Mouse (Mus musculus) MEL-GATA-1-ER (cell line): ENCODE measurements at regions not wholly inside any gene's neighbourhood (a gene's known extent, or its start where the extent isn't known, plus 50 kb on each side); places are given as distances from the start of the nearest gene placed in this dataset.

Experiments used
- DNase-seq: peaks from one replicate; pipeline ENCODE4 v3.0.0-alpha.2; 2012; ENCODE audit warnings: low read depth; ENCODE audit errors: extremely low read depth

DNA sequence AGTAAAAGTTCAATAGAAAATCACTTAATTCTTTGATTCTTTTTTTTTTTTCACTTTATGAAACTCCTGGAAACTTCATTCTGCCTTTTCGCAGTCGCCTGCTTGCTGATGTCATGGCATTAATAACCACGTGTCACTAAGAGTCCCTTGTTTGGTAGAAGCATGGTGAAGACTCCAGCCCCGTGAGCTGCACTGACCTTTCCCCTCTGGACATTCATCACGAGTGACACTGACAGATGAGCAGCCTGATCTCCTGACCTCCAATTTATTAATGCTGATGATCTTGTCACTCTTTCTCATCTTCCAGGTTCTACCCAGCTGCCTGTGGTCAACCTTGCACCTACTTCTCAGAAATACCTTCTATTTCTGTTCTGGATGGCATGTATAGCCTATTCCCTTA, 867.1 kb upstream of the Slit2 start:
- no peak for DNase-seq

DNA sequence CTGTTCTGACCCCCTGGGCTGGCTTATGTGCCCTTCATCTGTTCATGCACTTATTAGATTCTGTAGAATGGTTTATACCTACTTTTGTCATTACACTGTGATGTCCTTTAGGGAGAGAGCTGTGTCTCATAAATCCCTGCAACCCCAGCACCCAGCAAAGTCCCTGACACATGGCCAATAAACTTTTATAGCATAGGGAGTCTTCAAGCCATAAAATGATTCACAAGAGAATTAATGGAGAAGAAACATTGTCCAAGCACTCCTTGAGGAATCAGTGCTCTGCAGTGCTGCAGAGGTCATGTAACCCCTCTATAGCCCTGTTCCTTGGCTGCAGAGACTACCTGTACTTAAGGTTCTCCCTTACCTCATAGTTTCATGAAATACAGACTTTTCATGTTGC, 887.2 kb upstream of the Slit2 start:
- no peak for DNase-seq

DNA sequence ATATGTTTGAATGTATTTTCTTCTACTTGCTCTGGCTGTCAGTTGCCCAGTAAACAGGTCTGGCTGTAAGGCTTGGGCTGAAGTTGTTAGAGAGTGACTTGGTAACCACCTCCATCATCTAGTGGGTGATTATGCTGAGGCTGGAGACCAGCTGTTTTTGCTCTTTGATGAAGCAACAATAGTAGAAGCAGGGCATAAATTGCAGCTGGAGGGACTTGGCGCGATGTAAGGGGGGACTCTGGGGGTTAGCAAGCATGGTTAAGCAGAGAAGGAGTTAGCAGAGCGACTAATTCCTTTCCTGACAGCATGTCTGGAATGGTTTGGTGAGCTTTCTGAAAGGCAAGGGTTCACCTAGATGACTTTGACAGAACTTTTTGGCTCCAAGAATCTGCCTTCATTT, 930.0 kb upstream of the Slit2 start:
- no peak for DNase-seq

DNA sequence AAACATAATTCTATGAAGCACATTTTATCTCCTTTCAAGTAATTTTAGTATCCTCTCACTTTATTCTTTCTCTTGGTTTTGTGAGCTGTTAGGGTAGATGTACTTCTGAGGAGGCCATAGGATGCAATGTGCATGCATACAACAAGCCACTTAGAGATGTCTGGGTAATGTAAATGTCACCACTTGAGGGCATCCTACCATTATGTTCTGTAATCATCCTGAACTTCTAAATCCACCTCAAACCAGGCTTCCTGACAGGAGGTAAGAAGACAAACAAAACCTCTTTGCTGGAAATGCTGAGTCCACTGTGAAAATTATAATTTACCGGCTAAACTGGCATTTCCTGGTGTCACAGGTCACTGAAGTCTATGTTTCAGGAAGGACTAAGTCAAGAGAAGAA, 946.2 kb upstream of the Slit2 start:
- no peak for DNase-seq

DNA sequence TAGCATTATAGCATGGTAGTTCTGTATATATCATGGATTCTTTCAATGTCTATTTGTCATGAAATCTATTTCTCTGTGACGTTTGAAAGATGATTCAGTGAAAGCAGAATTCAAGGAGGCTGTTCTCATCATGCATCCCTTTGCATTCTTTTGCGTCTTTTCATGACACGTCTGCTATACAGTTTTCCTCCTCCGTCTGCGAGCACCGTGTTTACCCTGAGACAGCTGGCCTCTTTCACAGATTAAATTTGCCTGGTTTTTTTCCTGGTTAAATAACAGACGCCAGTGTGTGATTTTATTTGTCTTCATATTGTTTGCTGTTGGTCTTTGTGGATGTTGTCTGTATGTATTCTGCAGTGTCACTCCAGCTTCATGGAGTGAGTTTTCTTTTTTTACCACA, 948.9 kb upstream of the Slit2 start:
- DNase-seq = no peak

DNA sequence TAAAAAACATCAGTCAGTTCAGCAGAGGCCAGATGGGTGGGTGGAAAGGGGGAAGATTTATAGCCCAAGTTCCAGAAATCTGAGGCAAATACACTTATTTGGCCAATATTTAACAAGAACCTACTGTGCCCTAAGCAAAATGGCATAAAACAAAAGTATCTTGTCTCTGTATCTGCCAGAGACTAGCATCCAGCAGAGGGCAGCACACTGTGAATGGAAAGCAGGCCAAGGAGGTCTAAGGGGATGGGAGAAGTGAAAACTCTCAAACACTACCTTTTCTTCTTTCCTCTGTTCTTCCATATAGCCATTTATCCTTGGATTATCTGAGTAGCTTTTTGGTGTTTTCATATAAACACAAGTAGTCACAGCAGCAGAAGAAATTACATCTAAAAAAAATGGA, 968.6 kb upstream of the Slit2 start:
- DNase-seq = peak; percentile 21

DNA sequence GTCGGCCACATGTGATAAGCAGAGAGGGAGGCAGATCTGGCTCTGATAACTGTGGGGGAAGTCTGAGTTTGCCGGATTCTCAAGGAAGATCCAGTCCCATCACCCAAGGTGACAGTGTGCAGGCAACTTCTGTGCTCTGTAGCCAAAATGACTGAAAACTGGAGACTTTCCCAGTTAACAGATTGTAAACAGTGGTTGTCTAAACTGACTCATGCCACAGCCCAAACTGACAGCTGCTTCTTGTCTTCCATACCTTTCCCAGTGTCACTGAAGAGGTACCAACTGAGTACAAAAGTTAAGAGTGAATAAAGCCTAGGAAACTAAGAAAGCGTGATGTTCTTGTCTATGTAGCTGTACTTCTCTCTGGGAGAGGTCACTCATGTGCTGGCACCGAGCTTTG, 990.4 kb upstream of the Slit2 start:
- no peak for DNase-seq

DNA sequence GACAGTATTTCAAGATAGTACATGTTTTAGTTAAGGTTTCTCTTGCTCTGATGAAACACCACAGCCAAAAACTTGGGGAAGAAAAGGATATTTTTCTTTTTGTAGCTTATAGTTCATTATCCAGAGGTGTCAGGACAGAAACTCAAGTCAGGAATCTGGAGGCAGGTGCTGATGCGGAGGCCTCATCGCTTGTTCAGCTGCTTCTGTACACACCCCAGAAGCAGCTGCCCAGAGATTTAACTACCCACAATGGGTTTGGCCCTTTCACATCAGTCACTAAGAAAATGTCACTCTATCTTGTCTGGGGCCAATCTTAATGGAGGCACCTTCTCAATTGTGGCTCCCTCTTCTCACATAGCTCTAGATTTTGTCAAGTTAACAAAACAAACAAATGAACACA, 996.4 kb upstream of the Slit2 start:
- DNase-seq = no peak

DNA sequence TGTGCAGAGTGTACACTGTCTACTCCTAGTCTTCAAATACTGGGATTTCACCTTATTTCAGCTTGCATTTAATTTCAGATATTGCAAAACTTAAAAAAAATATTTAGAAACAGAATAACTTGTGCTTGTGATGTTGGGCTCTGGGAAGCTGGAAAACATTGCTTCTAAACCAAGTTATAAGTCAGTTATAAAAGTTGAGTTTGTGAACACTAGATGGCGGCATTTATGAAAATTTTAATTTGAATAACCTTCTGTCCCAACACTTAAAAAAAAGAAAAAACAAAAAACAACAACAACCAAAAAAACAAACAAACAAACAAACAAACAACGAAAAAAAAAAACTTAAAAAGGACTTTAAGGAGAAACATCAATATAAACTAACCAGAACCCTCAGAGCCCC, 1002.6 kb upstream of the Slit2 start:
- DNase-seq = peak; percentile 5

DNA sequence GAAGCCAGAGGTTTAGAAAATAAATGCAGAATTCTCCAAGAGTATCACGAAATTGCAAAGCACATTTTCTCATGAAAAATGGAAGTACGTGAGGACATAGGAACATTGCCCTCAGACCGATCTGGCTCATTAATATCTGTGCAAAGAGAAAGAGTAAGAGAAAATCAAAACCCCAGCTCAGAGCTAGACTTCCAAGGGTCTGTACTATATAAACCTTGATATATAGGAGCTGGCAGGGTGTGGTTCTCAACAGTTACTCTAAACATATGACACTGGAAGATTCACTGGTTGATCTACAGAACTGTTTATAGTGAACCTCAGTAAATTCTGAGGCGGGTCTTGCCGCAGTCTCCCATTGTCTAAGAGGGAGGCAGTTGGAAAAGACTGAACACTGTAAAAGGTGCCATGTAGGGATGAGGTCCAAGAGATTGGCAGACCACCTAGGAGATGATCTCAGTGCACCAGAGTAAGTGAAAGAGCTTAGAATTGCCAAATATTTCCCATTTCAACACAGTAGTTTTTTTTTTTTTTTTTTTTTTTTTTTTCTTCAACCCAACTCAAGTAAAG, 1014.0 kb upstream of the Slit2 start:
- no peak for DNase-seq

DNA sequence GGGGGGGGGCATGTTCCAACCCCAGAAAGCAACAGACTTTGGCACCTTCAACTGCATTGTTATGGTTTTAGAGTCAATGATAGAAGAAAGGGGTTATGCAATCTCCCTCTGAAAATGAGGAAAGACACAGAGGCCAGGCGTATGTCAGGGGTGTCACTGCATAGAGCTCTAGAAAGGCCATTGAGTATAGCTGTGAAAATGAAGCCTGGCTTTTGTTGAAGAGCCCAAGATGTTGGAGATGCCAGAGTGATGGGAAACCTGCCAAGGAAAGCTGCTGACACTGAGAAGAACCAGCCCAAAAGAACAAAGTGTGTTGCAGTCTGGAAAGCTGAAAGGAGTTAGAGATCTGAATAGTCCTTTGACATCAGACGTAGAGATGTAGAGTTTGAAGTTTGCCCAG, 1022.2 kb upstream of the Slit2 start:
- no peak for DNase-seq

DNA sequence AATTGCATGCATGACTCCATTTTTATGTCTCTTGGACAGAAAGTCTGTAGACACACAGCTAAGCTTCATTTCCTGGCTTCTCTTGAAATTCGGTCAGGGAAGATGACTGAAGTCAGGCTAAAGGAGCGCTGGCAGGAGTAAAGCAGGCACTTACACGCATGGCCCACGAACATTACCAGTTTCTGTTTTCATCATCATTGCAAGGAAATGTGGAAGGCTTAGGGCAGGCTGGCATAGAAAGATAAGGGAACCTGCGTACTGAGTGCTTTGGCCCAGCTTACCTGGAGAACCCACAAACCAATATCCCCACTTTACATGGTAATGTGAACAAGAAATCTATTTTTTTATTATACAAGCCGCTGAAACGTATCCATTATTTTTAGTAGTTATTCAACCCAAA, 1056.6 kb upstream of the Slit2 start:
- DNase-seq = no peak

DNA sequence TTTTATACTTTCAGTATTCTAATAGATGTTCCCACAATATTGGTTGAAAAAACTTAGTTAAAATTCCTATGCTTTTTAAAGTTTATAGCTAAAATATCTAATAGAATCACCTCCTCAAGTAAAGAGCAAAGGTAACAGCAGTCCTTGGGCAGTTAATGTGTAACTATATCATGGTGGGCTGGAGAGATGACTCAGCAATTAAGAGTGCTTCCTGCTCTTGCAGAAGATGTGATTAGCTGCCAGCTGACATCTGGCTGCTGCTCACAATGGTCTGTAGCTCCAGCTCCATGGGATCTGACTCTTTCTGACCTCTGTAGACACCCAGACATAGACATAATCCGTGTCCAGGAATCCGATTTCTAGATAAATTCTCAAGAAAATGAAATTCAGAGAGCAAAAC, 1044.5 kb upstream of the Lcorl start:
- peak; percentile 21 for DNase-seq

DNA sequence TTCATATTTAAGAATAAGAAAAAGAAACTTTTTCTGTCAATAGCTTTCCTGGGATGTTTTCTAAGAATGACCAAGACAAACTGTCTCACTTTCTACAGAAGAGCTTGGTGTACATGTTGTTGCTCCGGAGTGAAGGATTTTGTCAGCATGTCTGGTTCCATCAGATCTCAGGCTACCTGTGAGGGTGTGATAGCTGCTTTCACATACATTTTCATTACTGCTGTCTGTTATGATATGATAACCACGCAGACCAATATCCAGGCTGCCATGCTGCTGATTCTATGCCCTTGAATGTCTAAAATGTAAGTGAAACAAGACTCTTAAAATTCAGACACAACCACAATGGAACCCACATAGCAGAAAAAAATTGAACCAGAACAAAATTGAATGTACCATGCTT, 1036.6 kb upstream of the Lcorl start:
- no peak for DNase-seq

DNA sequence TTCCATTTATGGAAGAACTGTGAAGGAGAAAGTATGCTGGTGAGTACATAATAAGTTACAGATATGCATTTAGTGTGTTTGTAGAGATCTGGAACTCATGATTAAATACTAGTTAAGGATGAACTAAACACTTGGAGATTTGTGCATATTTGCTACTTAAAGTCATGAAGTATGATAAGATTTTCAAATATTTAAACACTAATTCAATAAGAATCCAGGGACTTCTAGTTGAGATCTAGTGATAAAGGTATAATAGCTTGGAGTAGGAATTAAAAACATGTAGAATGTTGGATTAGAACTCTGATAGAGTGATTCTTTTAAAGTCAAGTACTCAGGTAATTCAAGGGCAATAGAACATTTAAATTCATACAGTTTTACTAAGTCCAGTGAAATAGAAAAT, 1026.5 kb upstream of the Lcorl start:
- no peak for DNase-seq

DNA sequence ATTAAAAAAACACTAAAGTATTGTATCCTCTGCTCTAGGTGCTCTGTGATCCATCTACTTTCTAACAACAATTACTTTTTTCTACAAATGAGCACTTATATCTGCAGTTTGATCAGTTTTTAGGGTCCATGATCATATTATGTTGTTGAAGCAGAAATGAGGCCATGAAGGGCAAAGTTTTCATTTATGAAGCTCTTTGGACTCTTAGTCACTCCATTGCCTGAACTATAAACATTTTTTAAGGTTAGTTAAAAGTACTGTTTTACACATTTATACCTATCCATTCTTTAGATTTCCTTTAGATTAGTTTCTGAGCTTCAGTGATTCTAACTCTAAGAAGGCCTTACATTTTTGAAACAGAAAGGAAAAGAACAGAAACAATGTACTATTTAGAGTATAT, 999.4 kb upstream of the Lcorl start:
- DNase-seq = no peak

DNA sequence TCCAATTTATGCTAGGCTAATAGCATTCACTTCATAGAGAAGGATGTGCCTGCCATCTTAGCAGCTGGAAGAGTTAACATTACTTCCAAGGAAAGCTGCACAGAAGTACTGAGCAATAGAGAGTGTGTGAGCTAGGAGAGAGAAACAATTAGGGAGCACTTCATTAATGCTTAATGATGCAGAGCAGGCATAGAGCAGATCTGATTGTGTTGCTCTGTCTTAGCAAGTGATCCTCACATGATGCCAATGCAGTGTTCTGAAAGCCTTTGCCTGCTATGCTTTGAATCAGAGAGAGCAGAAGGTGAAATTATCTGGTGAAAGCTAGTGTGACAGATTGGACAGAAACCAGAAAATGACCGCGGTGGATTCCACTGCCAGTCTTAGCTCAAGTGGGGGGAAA, 987.8 kb upstream of the Lcorl start:
- DNase-seq = no peak

DNA sequence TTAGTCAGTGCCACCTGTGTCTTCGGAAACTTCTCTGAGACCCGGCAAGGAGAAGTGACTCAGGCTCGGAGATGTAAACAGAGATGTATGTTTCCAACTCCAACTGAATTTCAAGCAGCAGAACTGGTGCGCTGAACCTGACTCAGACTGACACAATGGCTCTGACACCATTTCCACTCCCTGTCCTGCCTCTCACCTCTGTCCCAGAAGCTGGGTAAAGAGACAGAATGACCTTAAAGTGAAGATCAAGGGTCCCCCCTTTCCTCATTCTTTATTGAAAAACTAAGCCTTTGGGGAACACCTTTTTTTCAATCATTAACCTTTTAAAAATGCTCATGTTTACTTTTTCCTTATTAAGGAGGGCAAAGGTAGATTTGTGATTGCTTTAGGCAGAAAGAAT, 979.4 kb upstream of the Lcorl start:
- DNase-seq = no peak

DNA sequence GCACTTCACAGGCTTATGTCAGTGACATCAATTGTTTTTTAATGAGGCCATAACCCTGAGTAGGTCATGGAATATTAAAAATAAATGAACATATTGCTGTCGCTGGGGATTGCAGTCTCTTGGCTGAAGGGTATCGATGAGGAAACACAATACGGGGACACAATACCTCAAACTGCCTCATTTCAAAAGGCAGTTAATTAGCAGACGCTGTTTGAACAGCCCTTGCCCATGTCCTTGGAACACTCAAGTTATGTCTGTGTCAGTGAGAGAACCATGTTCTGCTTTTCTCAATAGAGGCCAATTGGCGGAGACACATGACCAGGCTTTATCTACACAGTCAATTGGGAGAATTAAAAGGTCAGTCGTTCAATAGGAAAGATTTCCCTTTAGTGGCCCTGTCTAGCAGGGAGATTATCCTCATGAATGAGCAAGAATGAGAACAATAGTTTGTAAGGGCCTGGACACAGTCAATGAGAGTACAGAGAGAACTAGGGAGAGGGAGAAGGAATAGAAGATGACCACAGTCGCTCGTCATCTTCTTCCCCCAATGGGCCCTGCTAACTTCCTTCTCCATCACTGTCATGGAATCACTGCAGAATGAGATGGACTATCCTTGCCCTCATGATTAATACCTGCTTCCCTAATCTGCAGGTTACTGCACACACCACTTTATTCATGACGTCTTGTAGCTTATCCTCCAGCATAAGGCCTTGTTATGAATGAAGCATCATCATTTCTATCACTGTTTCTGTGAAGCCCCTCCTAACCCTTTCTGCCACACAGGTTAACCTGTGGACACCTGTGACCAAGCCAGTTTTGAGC, 973.6 kb upstream of the Lcorl start:
- DNase-seq = no peak

DNA sequence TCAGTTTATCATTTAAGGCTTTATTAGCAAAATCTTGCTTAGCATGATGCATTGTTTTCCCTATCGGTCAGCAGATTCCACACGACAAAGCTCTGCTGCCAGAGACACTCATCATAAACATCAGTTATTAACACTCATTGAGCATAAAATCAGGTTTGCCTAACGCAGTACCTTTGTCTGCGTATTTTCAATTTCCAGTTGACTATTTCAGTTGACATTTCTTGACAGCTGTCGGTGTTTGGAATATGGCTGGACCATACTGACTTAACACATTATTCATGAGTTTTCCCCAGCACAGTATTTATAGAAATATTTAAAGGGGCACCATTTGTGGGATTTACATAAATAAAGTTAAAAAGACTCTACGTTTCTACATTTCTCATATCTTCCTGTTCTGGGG, 972.7 kb upstream of the Lcorl start:
- no peak for DNase-seq

DNA sequence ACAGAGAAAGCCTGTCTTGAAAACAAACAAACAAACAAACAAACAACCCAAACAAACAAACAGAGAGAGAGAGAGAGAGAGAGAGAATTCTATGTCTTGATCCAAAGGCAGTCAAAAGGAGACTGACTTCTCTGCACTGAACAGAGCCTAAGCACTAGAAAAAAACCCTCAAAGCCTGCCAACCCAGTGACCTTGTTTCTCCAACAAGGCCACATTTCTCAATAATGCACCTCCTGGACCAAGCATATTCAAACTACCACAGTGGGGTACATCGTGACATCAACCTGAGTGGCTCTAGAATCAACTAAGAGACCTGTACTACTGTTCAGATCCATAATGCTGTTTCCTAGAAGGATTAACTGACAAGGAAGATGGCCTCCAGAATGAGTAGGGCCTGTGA, 969.0 kb upstream of the Lcorl start:
- DNase-seq = no peak

DNA sequence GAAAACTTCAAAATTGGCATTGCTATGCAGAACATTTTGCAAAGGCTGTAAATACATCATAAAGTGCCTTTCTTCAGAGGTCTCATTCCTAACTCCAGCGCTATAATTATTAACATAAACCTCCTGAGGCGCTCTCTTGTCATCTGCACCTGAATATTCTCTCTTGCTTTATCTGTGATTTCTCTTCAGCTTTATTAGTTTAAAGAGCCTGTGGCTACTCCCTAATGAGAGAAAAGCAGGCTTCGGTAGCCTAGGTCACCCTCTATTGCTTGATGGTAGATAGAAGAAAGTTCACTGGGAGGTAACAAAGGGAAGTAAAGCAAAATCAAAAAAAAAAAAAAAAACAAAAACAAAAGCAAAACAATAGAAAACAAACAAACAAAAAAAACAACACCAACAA, 967.5 kb upstream of the Lcorl start:
- DNase-seq = no peak

DNA sequence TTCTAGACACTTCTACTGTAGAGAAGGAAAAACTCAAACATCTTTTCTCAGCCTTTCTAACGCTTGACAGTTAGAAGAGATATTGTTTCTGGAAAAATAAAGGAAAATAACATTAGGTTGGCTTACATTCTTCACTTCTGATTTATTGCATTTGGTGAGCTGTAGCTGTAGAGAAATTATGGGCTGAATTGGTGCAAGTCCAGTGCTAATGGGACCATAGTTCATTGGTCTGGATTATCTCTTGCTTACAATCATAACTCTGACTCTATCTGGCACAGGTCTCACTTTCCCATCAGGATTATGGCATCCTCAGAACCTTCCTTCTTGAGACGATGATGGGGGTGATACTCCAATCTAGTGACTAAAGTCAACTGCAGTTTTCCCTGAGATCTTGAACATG, 937.7 kb upstream of the Lcorl start:
- no peak for DNase-seq
